Comparison of ENCODE assay signal across 2 mouse cellular contexts in the genomic region with DNA sequence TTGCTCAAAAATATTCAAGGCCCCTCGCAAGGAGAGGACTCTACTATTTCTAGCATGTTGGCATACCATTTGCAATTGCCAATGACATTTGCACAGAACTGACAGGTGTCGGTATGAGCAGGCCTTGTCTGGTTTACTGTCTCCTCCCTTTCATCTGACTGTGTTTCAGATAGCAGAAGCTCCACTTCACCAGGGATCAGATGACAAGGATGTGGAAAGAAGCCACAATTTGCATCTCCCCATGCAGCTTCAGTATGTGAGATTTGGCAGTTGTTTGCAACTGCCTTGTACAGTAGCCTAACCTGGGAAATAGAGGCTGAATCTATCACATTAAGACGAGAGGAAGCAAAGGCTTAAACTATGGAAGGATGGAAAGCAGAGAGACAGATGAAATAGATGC.
TF ChIP-seq lines count a peak whose summit lies in the region.

No protein-coding gene starts in this region.

TF ChIP-seq in CH12.LX, 34 proteins besides CTCF, POLR2A, EP300 and RAD21 (continued from another document):
- TF ChIP-seq ZNF384 (IDR thresholded peaks at IDR 0.05; ENCODE audit: low read depth, low read length) (no peak), RCOR1 (conservative IDR thresholded peaks at IDR 0.05; ENCODE audit: low read depth, low read length) (no peak), JUND (conservative IDR thresholded peaks at IDR 0.05; ENCODE audit: low read depth, low read length) (no peak), MAZ (IDR thresholded peaks at IDR 0.05; ENCODE audit: low read depth, low read length) (no peak)
TF ChIP-seq in CH12.LX: peak in this region for 0.

TF ChIP-seq in MEL, 35 proteins besides CTCF, POLR2A, EP300 and RAD21 (continued from another document):
- TF ChIP-seq NELFE (IDR thresholded peaks at IDR 0.05; ENCODE audit: low read depth, low read length): peak; percentile 41; the same call in 1 of the 2 replicates
- no peak for TF ChIP-seq ZC3H11A (IDR thresholded peaks at IDR 0.05; ENCODE audit: low read depth, low read length)
- no peak for TF ChIP-seq USF2 (IDR thresholded peaks at IDR 0.05; ENCODE audit: borderline replicate concordance in 1 of 2, insufficient read depth in 1 of 2, low read depth in 1 of 2, low read length in 2 of 2)
- no peak for TF ChIP-seq ELF1 (IDR thresholded peaks at IDR 0.05; ENCODE audit: low read depth, low read length)
- no peak for TF ChIP-seq SMC3 (IDR thresholded peaks at IDR 0.05; ENCODE audit: low read depth, low read length)
- no peak for TF ChIP-seq KAT2A (conservative IDR thresholded peaks at IDR 0.05; ENCODE audit: low read depth, low read length)
- peak; percentile 45; the same call in 1 of the 2 replicates for TF ChIP-seq TBP (IDR thresholded peaks at IDR 0.05; ENCODE audit: low read depth, low read length)
- no peak for TF ChIP-seq JUND (IDR thresholded peaks at IDR 0.05; ENCODE audit: low read depth, low read length)
- TF ChIP-seq UBTF (IDR thresholded peaks at IDR 0.05; ENCODE audit: borderline replicate concordance, insufficient read depth, low read depth, low read length): no peak
- peak; percentile 6; the same call in 1 of the 2 replicates for TF ChIP-seq HCFC1 (IDR thresholded peaks at IDR 0.05; ENCODE audit: low read depth, low read length)
- no peak for TF ChIP-seq MEF2A (IDR thresholded peaks at IDR 0.05; ENCODE audit: extremely low read depth, insufficient replicate concordance, low read depth, low read length, poor library complexity, severe bottlenecking)
- peak; percentile 48; the same call in 1 of the 2 replicates for TF ChIP-seq POLR2AphosphoS5 (IDR thresholded peaks at IDR 0.05; ENCODE audit: borderline replicate concordance, low read depth, low read length)
- peak; percentile 95 for TF ChIP-seq ETS1 (IDR thresholded peaks at IDR 0.05; ENCODE audit: low read depth, low read length)
- TF ChIP-seq SIN3A (IDR thresholded peaks at IDR 0.05; ENCODE audit: low read length): no peak; the same call in 1 of the 2 replicates
- TF ChIP-seq MXI1 (IDR thresholded peaks at IDR 0.05; ENCODE audit: low read depth, low read length): peak; percentile 69; the same call in 1 of the 2 replicates
- TF ChIP-seq MAX (IDR thresholded peaks at IDR 0.05; ENCODE audit: low read length): no peak; the same call in 1 of the 2 replicates
- 0 out of 2 replicates have a peak, but pooled peaks have one; percentile 3 for TF ChIP-seq MAZ (IDR thresholded peaks at IDR 0.05; ENCODE audit: low read depth, low read length)
- no peak for TF ChIP-seq ZKSCAN1 (IDR thresholded peaks at IDR 0.05; ENCODE audit: low read depth, low read length)
- TF ChIP-seq ZNF384 (IDR thresholded peaks at IDR 0.05; ENCODE audit: low read depth, low read length): no peak
- no peak; the same call in none of the 2 replicates for TF ChIP-seq RCOR1 (IDR thresholded peaks at IDR 0.05; ENCODE audit: low read depth, low read length)
- peak; percentile 57 for TF ChIP-seq POLR2AphosphoS2 (IDR thresholded peaks at IDR 0.05; ENCODE audit: low read length)
- TF ChIP-seq MAFK (IDR thresholded peaks at IDR 0.05; ENCODE audit: borderline replicate concordance, low read depth, low read length): no peak
- peak; percentile 67 for TF ChIP-seq MYB (IDR thresholded peaks at IDR 0.05; ENCODE audit: low read depth, low read length)
- peak; percentile 57; the same call in 1 of the 2 replicates for TF ChIP-seq GATA1 (IDR thresholded peaks at IDR 0.05; ENCODE audit: low read depth, low read length)
- peak; percentile 28; the same call in 1 of the 2 replicates for TF ChIP-seq TAL1 (IDR thresholded peaks at IDR 0.05; ENCODE audit: low read length)
- TF ChIP-seq NRF1 (IDR thresholded peaks at IDR 0.05; ENCODE audit: insufficient read depth, low read depth, low read length, poor library complexity, severe bottlenecking): no peak
- TF ChIP-seq CHD1 (IDR thresholded peaks at IDR 0.05; ENCODE audit: low read depth, low read length): 0 out of 2 replicates have a peak, but pooled peaks have one; percentile 69
TF ChIP-seq in MEL: peak in this region for 15.
